Mouse (Mus musculus) lung, embryonic 15.5 days (tissue): ENCODE measurements around the gene Sec16b. TPM values are rescaled to one million over a fixed set of nuclear protein-coding genes. Genes with fewer than 3 reads are reported as not detected.

Experiments used
- ATAC-seq: fragments of 200-750 bp; cut with Nextera tagmentation; 2 replicates; pipeline ENCODE4 v1.8.0; 2017; ENCODE audit warnings: moderate number of reproducible peaks, borderline replicate concordance; ENCODE audit not compliant: low FRiP score, low TSS enrichment; ENCODE audit errors: extremely low read depth
- H3K27ac ChIP-seq: fragments of 300-500 bp; sonication (generic); 2 replicates; pipeline ENCODE4 v1.5.1; 2015; ENCODE audit warnings: moderate library complexity, mild to moderate bottlenecking, inconsistent platforms
- H3K27me3 ChIP-seq: fragments of 300-500 bp; sonication (generic); 2 replicates; pipeline ENCODE4 v1.6.1; 2015; ENCODE audit warnings: inconsistent platforms
- H3K36me3 ChIP-seq: fragments of 300-500 bp; sonication (generic); 2 replicates; pipeline ENCODE4 v1.6.1; 2015; ENCODE audit warnings: inconsistent platforms
- H3K4me1 ChIP-seq: fragments of 300-500 bp; sonication (generic); 2 replicates; pipeline ENCODE4 v1.6.1; 2015; ENCODE audit warnings: inconsistent platforms
- H3K4me2 ChIP-seq: fragments of 300-500 bp; sonication (generic); 2 replicates; pipeline ENCODE4 v1.6.1; 2015; ENCODE audit warnings: inconsistent platforms, mild to moderate bottlenecking, moderate library complexity
- H3K4me3 ChIP-seq: fragments of 300-500 bp; sonication (generic); 2 replicates; pipeline ENCODE4 v1.5.1; 2015; ENCODE audit warnings: mild to moderate bottlenecking, inconsistent platforms
- H3K9ac ChIP-seq: fragments of 300-500 bp; sonication (generic); 2 replicates; pipeline ENCODE4 v1.6.1; 2015; ENCODE audit warnings: inconsistent platforms
- H3K9me3 ChIP-seq: fragments of 300-500 bp; sonication (generic); 2 replicates; pipeline ENCODE4 v1.6.1; 2016; ENCODE audit warnings: inconsistent platforms
- WGBS: fragments of 180-500 bp; shearing (Covaris S2); methylation state at CpG from one replicate; pipeline ENCODE4 v1.1.7; 2015; 5-methylcytosine and 5-hydroxymethylcytosine counted together
- polyA plus RNA-seq: library from polyadenylated mRNA; unstranded; fragments of >200 nt; fragmentation: Nextera tagmentation; extraction: Ambion mirVana; gene quantifications from 2 replicates; pipeline ENCODE4 v1.2.1, GENCODE M21; 2015

Sec16b gene
- polyA plus RNA-seq, 1 experiment from 2014 or later, result 2.1 TPM

GRCm38 (mm10) chr1:157516838-157517808 lies 10.6 kb downstream of the Sec16b start:
- Histone ChIP-seq H3K4me2 (no peak overlapping the region), H3K27ac (peak overlapping the region; percentile 70), H3K27me3 (no peaks in the 10 kb centered on the region), H3K4me3 (no peak overlapping the region), H3K4me1 (peaks cover 21% of the 10 kb centered on the region), H3K9me3 (no peaks in the 10 kb centered on the region), H3K36me3 (no peaks in the 10 kb centered on the region), H3K9ac (no peak overlapping the region)
- WGBS, result 56% methylated on average over 8 of the region's 8 CpGs
- peak; percentile 53; the same call in 1 of the 2 replicates for ATAC-seq

- Histone ChIP-seq H3K4me3 (no peak overlapping the region), H3K27me3 (no peaks in the 10 kb centered on the region), H3K27ac (peak overlapping the region; percentile 70), H3K9ac (no peak overlapping the region), H3K4me1 (peaks cover 18% of the 10 kb centered on the region), H3K9me3 (no peaks in the 10 kb centered on the region), H3K36me3 (no peaks in the 10 kb centered on the region), H3K4me2 (no peak overlapping the region)
- WGBS, result 30% methylated on average over 4 of the region's 4 CpGs
- peak; percentile 56 for ATAC-seq
Measured at GRCm38 (mm10) chr1:157518111-157518523, 11.6 kb downstream of the Sec16b start.

GRCm38 (mm10) chr1:157519396-157519795 lies 12.9 kb downstream of the Sec16b start:
- no peak for ATAC-seq
- 68% methylated on average over 2 of the region's 2 CpGs for WGBS
- no peak overlapping the region for H3K27ac ChIP-seq

GRCm38 (mm10) chr1:157522322-157522721 lies 15.8 kb downstream of the Sec16b start:
- ATAC-seq, result no peak
- H3K4me1 ChIP-seq, result peaks cover 22% of the 10 kb centered on the region

More at GRCm38 (mm10) chr1:157519396-157519795, 12.9 kb downstream of the Sec16b start:
- H3K9ac ChIP-seq, result no peak overlapping the region
- H3K27me3 ChIP-seq, result no peaks in the 10 kb centered on the region
- peaks cover 18% of the 10 kb centered on the region for H3K4me1 ChIP-seq
- H3K4me2 ChIP-seq, result no peak overlapping the region
- no peaks in the 10 kb centered on the region for H3K36me3 ChIP-seq
- no peak overlapping the region for H3K4me3 ChIP-seq
- no peaks in the 10 kb centered on the region for H3K9me3 ChIP-seq

GRCm38 (mm10) chr1:157524775-157525174 lies 18.2 kb downstream of the Sec16b start:
- WGBS, result 66% methylated on average over 7 of the region's 7 CpGs
- 0 out of 2 replicates have a peak, but pooled peaks cover 10% of the 10 kb centered on the region for H3K4me1 ChIP-seq
- H3K36me3 ChIP-seq, result no peaks in the 10 kb centered on the region
- H3K9me3 ChIP-seq, result no peaks in the 10 kb centered on the region
- H3K27ac ChIP-seq, result no peak overlapping the region
- H3K4me3 ChIP-seq, result no peak overlapping the region
- no peaks in the 10 kb centered on the region for H3K27me3 ChIP-seq
- H3K4me2 ChIP-seq, result no peak overlapping the region
- no peak overlapping the region for H3K9ac ChIP-seq
- ATAC-seq, result no peak

More at GRCm38 (mm10) chr1:157522322-157522721, 15.8 kb downstream of the Sec16b start:
- Histone ChIP-seq H3K9me3 (no peaks in the 10 kb centered on the region), H3K27ac (no peak overlapping the region), H3K4me2 (no peak overlapping the region), H3K27me3 (no peaks in the 10 kb centered on the region), H3K4me3 (no peak overlapping the region), H3K36me3 (no peaks in the 10 kb centered on the region), H3K9ac (no peak overlapping the region)
- 89% methylated on average over 5 of the region's 5 CpGs for WGBS

- ATAC-seq, result peak; percentile 28; the same call in 1 of the 2 replicates
- WGBS, result 72% methylated on average over 16 of the region's 16 CpGs
- H3K4me1 ChIP-seq, result 0 out of 2 replicates have a peak, but pooled peaks cover 10% of the 10 kb centered on the region
- 0 out of 2 replicates have a peak overlapping the region, but pooled peaks have one; percentile 20 for H3K27ac ChIP-seq
- no peaks in the 10 kb centered on the region for H3K27me3 ChIP-seq
- H3K36me3 ChIP-seq, result no peaks in the 10 kb centered on the region
- H3K4me3 ChIP-seq, result no peak overlapping the region
- H3K4me2 ChIP-seq, result no peak overlapping the region
- no peak overlapping the region for H3K9ac ChIP-seq
- H3K9me3 ChIP-seq, result no peaks in the 10 kb centered on the region
Measured at GRCm38 (mm10) chr1:157525692-157526354, 19.3 kb downstream of the Sec16b start.

- Histone ChIP-seq H3K4me2 (no peak overlapping the region), H3K27me3 (no peaks in the 10 kb centered on the region), H3K9ac (no peak overlapping the region), H3K27ac (0 out of 2 replicates have a peak overlapping the region, but pooled peaks have one; percentile 15), H3K4me1 (0 out of 2 replicates have a peak, but pooled peaks cover 10% of the 10 kb centered on the region), H3K9me3 (no peaks in the 10 kb centered on the region), H3K36me3 (no peaks in the 10 kb centered on the region), H3K4me3 (no peak overlapping the region)
- 49% methylated on average over 5 of the region's 5 CpGs for WGBS
- ATAC-seq, result peak; percentile 28; the same call in 1 of the 2 replicates
Measured at GRCm38 (mm10) chr1:157526625-157527024, 20.1 kb downstream of the Sec16b start.

GRCm38 (mm10) chr1:157532826-157533460 lies 26.4 kb downstream of the Sec16b start:
- WGBS, result 46% methylated on average over 8 of the region's 8 CpGs
- Histone ChIP-seq H3K4me2 (no peak overlapping the region), H3K36me3 (no peaks in the 10 kb centered on the region), H3K9ac (no peak overlapping the region), H3K27me3 (no peaks in the 10 kb centered on the region), H3K9me3 (no peaks in the 10 kb centered on the region), H3K4me1 (no peaks in the 10 kb centered on the region), H3K4me3 (no peak overlapping the region), H3K27ac (no peak overlapping the region)
- no peak for ATAC-seq

- no peaks in the 10 kb centered on the region for H3K27me3 ChIP-seq
- H3K36me3 ChIP-seq, result no peaks in the 10 kb centered on the region
- H3K9me3 ChIP-seq, result no peaks in the 10 kb centered on the region
- no peak overlapping the region for H3K4me3 ChIP-seq
- WGBS, result 94% methylated on average over 1 of the region's 1 CpGs
- no peak overlapping the region for H3K4me2 ChIP-seq
- H3K9ac ChIP-seq, result no peak overlapping the region
- no peaks in the 10 kb centered on the region for H3K4me1 ChIP-seq
- no peak for ATAC-seq
- no peak overlapping the region for H3K27ac ChIP-seq
Measured at GRCm38 (mm10) chr1:157535571-157535970, 29.0 kb downstream of the Sec16b start.

GRCm38 (mm10) chr1:157536471-157536870 lies 29.9 kb downstream of the Sec16b start:
- Histone ChIP-seq H3K9me3 (no peaks in the 10 kb centered on the region), H3K4me1 (no peaks in the 10 kb centered on the region), H3K4me3 (no peak overlapping the region), H3K27me3 (no peaks in the 10 kb centered on the region), H3K4me2 (no peak overlapping the region), H3K27ac (no peak overlapping the region), H3K36me3 (no peaks in the 10 kb centered on the region), H3K9ac (no peak overlapping the region)
- ATAC-seq, result no peak
- WGBS, result 12% methylated on average over 6 of the region's 6 CpGs

GRCm38 (mm10) chr1:157537636-157538035 lies 31.1 kb downstream of the Sec16b start:
- Histone ChIP-seq H3K4me3 (no peak overlapping the region), H3K36me3 (no peaks in the 10 kb centered on the region), H3K27ac (no peak overlapping the region), H3K4me1 (no peaks in the 10 kb centered on the region), H3K27me3 (no peaks in the 10 kb centered on the region), H3K9me3 (no peaks in the 10 kb centered on the region), H3K4me2 (no peak overlapping the region), H3K9ac (no peak overlapping the region)
- 65% methylated on average over 5 of the region's 5 CpGs for WGBS
- no peak for ATAC-seq
